Mouse (Mus musculus): ENCODE measurements around the gene Hist1h4f. TPM values are rescaled to one million over a fixed set of nuclear protein-coding genes. Genes with fewer than 3 reads are reported as not detected.

The Hist1h4f gene
- polyA plus RNA-seq, 1 experiment from 2014 or later: 2.3 TPM

Small RNA genes within 50 kb of the gene (microRNA-seq; reads per million reads assigned to microRNA genes)
- gene Gm44297: not detected
- gene Gm44359: not detected
- not detected for gene Gm44394
- gene n-TStga1: 0.92 reads per million

Other genes starting within 250 kb of the Hist1h4f start
- 71.9 and 76.4 TPM in 2 replicates for gene Zfp322a, start 182.4 kb downstream of the Hist1h4f start, polyA plus RNA-seq (2014; fragmentation: Nextera tagmentation; extraction: Ambion mirVana)
- gene Abt1, start 127.8 kb downstream of the Hist1h4f start, polyA plus RNA-seq (2014; fragmentation: Nextera tagmentation; extraction: Ambion mirVana): 16.3 and 17.4 TPM in 2 replicates
- not detected in 2 replicates for gene Btn1a1, start 85.7 kb downstream of the Hist1h4f start, polyA plus RNA-seq (2014; fragmentation: Nextera tagmentation; extraction: Ambion mirVana)
- gene Btn2a2, start 62.8 kb downstream of the Hist1h4f start, polyA plus RNA-seq (2014; fragmentation: Nextera tagmentation; extraction: Ambion mirVana): 1.3 and 2.2 TPM in 2 replicates
- 4.0 and 5.6 TPM in 2 replicates for gene Hist1h4h, start 20.6 kb downstream of the Hist1h4f start, polyA plus RNA-seq (2014; fragmentation: Nextera tagmentation; extraction: Ambion mirVana)
- gene Hist1h2af, start 17.7 kb downstream of the Hist1h4f start, polyA plus RNA-seq (2014; fragmentation: Nextera tagmentation; extraction: Ambion mirVana): 5.1 and 7.9 TPM in 2 replicates
- gene Hist1h3g, start 16.2 kb downstream of the Hist1h4f start, polyA plus RNA-seq (2014; fragmentation: Nextera tagmentation; extraction: Ambion mirVana): 7.0 and 9.4 TPM in 2 replicates
- gene Hist1h2bh, start 8.3 kb downstream of the Hist1h4f start, polyA plus RNA-seq (2014; fragmentation: Nextera tagmentation; extraction: Ambion mirVana): 0.79 and 1.0 TPM in 2 replicates
- 1.4 and 2.0 TPM in 2 replicates for gene Hist1h3f, start 7.6 kb downstream of the Hist1h4f start, polyA plus RNA-seq (2014; fragmentation: Nextera tagmentation; extraction: Ambion mirVana)
- 0.54 and 0.56 TPM in 2 replicates for gene Hist1h1d, start 1.6 kb upstream of the Hist1h4f start, polyA plus RNA-seq (2014; fragmentation: Nextera tagmentation; extraction: Ambion mirVana)
- gene Hist1h3e, start 10.7 kb upstream of the Hist1h4f start, polyA plus RNA-seq (2014; fragmentation: Nextera tagmentation; extraction: Ambion mirVana): 9.6 and 9.8 TPM in 2 replicates
- gene Hist1h2ae, start 19.6 kb upstream of the Hist1h4f start, polyA plus RNA-seq (2014; fragmentation: Nextera tagmentation; extraction: Ambion mirVana): 98.4 and 102 TPM in 2 replicates
- gene Hist1h2bg, start 19.7 kb upstream of the Hist1h4f start, polyA plus RNA-seq (2014; fragmentation: Nextera tagmentation; extraction: Ambion mirVana): 8.2 and 10.0 TPM in 2 replicates
- 4.5 and 5.4 TPM in 2 replicates for gene Hist1h2bf, start 22.5 kb upstream of the Hist1h4f start, polyA plus RNA-seq (2014; fragmentation: Nextera tagmentation; extraction: Ambion mirVana)
- 2.2 and 3.1 TPM in 2 replicates for gene Hist1h2ad, start 22.7 kb upstream of the Hist1h4f start, polyA plus RNA-seq (2014; fragmentation: Nextera tagmentation; extraction: Ambion mirVana)
- 12.6 and 13.2 TPM in 2 replicates for gene Hist1h3d, start 24.1 kb upstream of the Hist1h4f start, polyA plus RNA-seq (2014; fragmentation: Nextera tagmentation; extraction: Ambion mirVana)
- gene Hist1h4d, start 29.9 kb upstream of the Hist1h4f start, polyA plus RNA-seq (2014; fragmentation: Nextera tagmentation; extraction: Ambion mirVana): 133 and 134 TPM in 2 replicates
- 3.1 and 3.9 TPM in 2 replicates for gene Hist1h2be, start 69.5 kb upstream of the Hist1h4f start, polyA plus RNA-seq (2014; fragmentation: Nextera tagmentation; extraction: Ambion mirVana)
- gene Hist1h1e, start 70.9 kb upstream of the Hist1h4f start, polyA plus RNA-seq (2014; fragmentation: Nextera tagmentation; extraction: Ambion mirVana): 20.3 and 24.6 TPM in 2 replicates
- 0.96 and 1.0 TPM in 2 replicates for gene Hist1h2ac, start 132.3 kb upstream of the Hist1h4f start, polyA plus RNA-seq (2014; fragmentation: Nextera tagmentation; extraction: Ambion mirVana)
- gene Hist1h2bc, start 132.6 kb upstream of the Hist1h4f start, polyA plus RNA-seq (2014; fragmentation: Nextera tagmentation; extraction: Ambion mirVana): 19.9 and 21.1 TPM in 2 replicates
- gene Hist1h1t, start 144.2 kb upstream of the Hist1h4f start, polyA plus RNA-seq (2014; fragmentation: Nextera tagmentation; extraction: Ambion mirVana): 0.28 TPM in 1 of 2 replicates, not detected in the other
- gene Hist1h4c, start 146.8 kb upstream of the Hist1h4f start, polyA plus RNA-seq (2014; fragmentation: Nextera tagmentation; extraction: Ambion mirVana): 6.6 and 7.9 TPM in 2 replicates
- 2.1 and 3.7 TPM in 2 replicates for gene Hfe, start 159.2 kb upstream of the Hist1h4f start, polyA plus RNA-seq (2014; fragmentation: Nextera tagmentation; extraction: Ambion mirVana)
- gene Hist1h1c, start 187.2 kb upstream of the Hist1h4f start, polyA plus RNA-seq (2014; fragmentation: Nextera tagmentation; extraction: Ambion mirVana): 15.4 and 16.6 TPM in 2 replicates
- 13.3 and 14.0 TPM in 2 replicates for gene Hist1h3c, start 194.0 kb upstream of the Hist1h4f start, polyA plus RNA-seq (2014; fragmentation: Nextera tagmentation; extraction: Ambion mirVana)
- 1.7 and 3.4 TPM in 2 replicates for gene Hist1h2bb, start 195.1 kb upstream of the Hist1h4f start, polyA plus RNA-seq (2014; fragmentation: Nextera tagmentation; extraction: Ambion mirVana)
- gene Hist1h2ab, start 199.5 kb upstream of the Hist1h4f start, polyA plus RNA-seq (2014; fragmentation: Nextera tagmentation; extraction: Ambion mirVana): 63.8 and 65.5 TPM in 2 replicates
- gene Hist1h3b, start 200.6 kb upstream of the Hist1h4f start, polyA plus RNA-seq (2014; fragmentation: Nextera tagmentation; extraction: Ambion mirVana): 7.5 and 12.0 TPM in 2 replicates
- 6.3 and 7.9 TPM in 2 replicates for gene Hist1h4b, start 205.4 kb upstream of the Hist1h4f start, polyA plus RNA-seq (2014; fragmentation: Nextera tagmentation; extraction: Ambion mirVana)
- 0.35 and 0.78 TPM in 2 replicates for gene Hist1h4a, start 209.6 kb upstream of the Hist1h4f start, polyA plus RNA-seq (2014; fragmentation: Nextera tagmentation; extraction: Ambion mirVana)
- gene Hist1h3a, start 210.7 kb upstream of the Hist1h4f start, polyA plus RNA-seq (2014; fragmentation: Nextera tagmentation; extraction: Ambion mirVana): 5.1 and 5.4 TPM in 2 replicates
- 2.8 and 4.1 TPM in 2 replicates for gene Hist1h1a, start 212.0 kb upstream of the Hist1h4f start, polyA plus RNA-seq (2014; fragmentation: Nextera tagmentation; extraction: Ambion mirVana)
- 0.30 TPM in 1 of 2 replicates, not detected in the other for gene Trim38, start 218.3 kb upstream of the Hist1h4f start, polyA plus RNA-seq (2014; fragmentation: Nextera tagmentation; extraction: Ambion mirVana)

Data from limb, embryonic 11.5 days (tissue).